Mouse (Mus musculus) monocyte, adult 5-6 weeks (primary cell): ENCODE results near the gene Camkmt. TPM values are rescaled to one million over a fixed set of nuclear protein-coding genes. Genes with fewer than 3 reads are reported as not detected.

Experiments used
- ATAC-seq: fragments of 153-309, 156-312 bp; replicated peaks from 2 replicates; pipeline ENCODE4 v1.8.0; 2017; ENCODE audit warnings: mild to moderate bottlenecking; ENCODE audit not compliant: low TSS enrichment, insufficient number of reproducible peaks, severe bottlenecking, poor library complexity, low FRiP score
- total RNA-seq: library from RNA; stranded (forward); fragments of 200-1000, 200-491, 200-594 nt; gene quantifications from 3 replicates; pipeline ENCODE4 v1.2.3, GENCODE M21; 2017

Gene Camkmt
- total RNA-seq, 1 experiment from 2014 or later = 1.9 TPM

- ATAC-seq = no peak
Observed at GRCm38 (mm10) chr17:85342471-85342870, 252.1 kb downstream of the Camkmt start.

GRCm38 (mm10) chr17:85343435-85343834 lies 253.1 kb downstream of the Camkmt start:
- ATAC-seq = no peak

- no peak for ATAC-seq
Observed at GRCm38 (mm10) chr17:85346701-85347100, 256.3 kb downstream of the Camkmt start.

- no peak for ATAC-seq
Observed at GRCm38 (mm10) chr17:85349331-85349935, 259.1 kb downstream of the Camkmt start.

GRCm38 (mm10) chr17:85351301-85351700 lies 260.9 kb downstream of the Camkmt start:
- no peak for ATAC-seq

GRCm38 (mm10) chr17:85352731-85353130 lies 262.4 kb downstream of the Camkmt start:
- ATAC-seq = no peak

- ATAC-seq = no peak
Observed at GRCm38 (mm10) chr17:85353191-85353590, 262.8 kb downstream of the Camkmt start.

- no peak for ATAC-seq
Observed at GRCm38 (mm10) chr17:85353636-85354035, 263.3 kb downstream of the Camkmt start.

GRCm38 (mm10) chr17:85355356-85355755 lies 265.0 kb downstream of the Camkmt start:
- ATAC-seq = no peak

GRCm38 (mm10) chr17:85361006-85361405 lies 270.7 kb downstream of the Camkmt start:
- no peak for ATAC-seq

GRCm38 (mm10) chr17:85367319-85367718 lies 277.0 kb downstream of the Camkmt start:
- no peak for ATAC-seq

- no peak for ATAC-seq
Observed at GRCm38 (mm10) chr17:85368776-85369175, 278.4 kb downstream of the Camkmt start.

- ATAC-seq = no peak
Observed at GRCm38 (mm10) chr17:85372076-85372475, 281.7 kb downstream of the Camkmt start.

- no peak for ATAC-seq
Observed at GRCm38 (mm10) chr17:85372523-85372922, 282.2 kb downstream of the Camkmt start.

- ATAC-seq = no peak
Observed at GRCm38 (mm10) chr17:85374100-85374833, 283.9 kb downstream of the Camkmt start.

GRCm38 (mm10) chr17:85374834-85375176 lies 284.5 kb downstream of the Camkmt start:
- ATAC-seq = no peak

GRCm38 (mm10) chr17:85375523-85375922 lies 285.2 kb downstream of the Camkmt start:
- no peak for ATAC-seq

GRCm38 (mm10) chr17:85377496-85377895 lies 287.1 kb downstream of the Camkmt start:
- ATAC-seq = no peak

- no peak for ATAC-seq
Observed at GRCm38 (mm10) chr17:85379101-85379500, 288.7 kb downstream of the Camkmt start.

- no peak for ATAC-seq
Observed at GRCm38 (mm10) chr17:85381578-85382223, 291.3 kb downstream of the Camkmt start.
